Mouse (Mus musculus) heart, embryonic 12.5 days (tissue): ENCODE results near the gene Ank2. TPM values are rescaled to one million over a fixed set of nuclear protein-coding genes. Genes with fewer than 3 reads are reported as not detected.

Source experiments
- ATAC-seq: fragments of 200-750 bp; cut with Nextera tagmentation; 2 replicates; pipeline ENCODE4 v1.8.0; 2017; ENCODE audit warnings: moderate TSS enrichment, moderate library complexity; ENCODE audit not compliant: insufficient number of reproducible peaks, low FRiP score
- H3K27ac ChIP-seq: fragments of 300-500 bp; sonication (generic); 2 replicates; pipeline ENCODE4 v1.5.1; 2016; ENCODE audit warnings: mild to moderate bottlenecking, moderate library complexity; ENCODE audit not compliant: poor library complexity, severe bottlenecking
- H3K27me3 ChIP-seq: fragments of 300-500 bp; sonication (generic); replicated peaks from 2 replicates; pipeline ENCODE4 v1.6.1; 2016; ENCODE audit warnings: mild to moderate bottlenecking, moderate library complexity
- H3K36me3 ChIP-seq: fragments of 300-500 bp; sonication (generic); 2 replicates; pipeline ENCODE4 v1.6.1; 2016; ENCODE audit warnings: mild to moderate bottlenecking, moderate library complexity
- H3K4me1 ChIP-seq: fragments of 300-500 bp; sonication (generic); replicated peaks from 2 replicates; pipeline ENCODE4 v1.6.1; 2016; ENCODE audit warnings: mild to moderate bottlenecking
- H3K4me2 ChIP-seq: fragments of 300-500 bp; sonication (generic); 2 replicates; pipeline ENCODE4 v1.6.1; 2016; ENCODE audit warnings: mild to moderate bottlenecking, moderate library complexity
- H3K4me3 ChIP-seq: fragments of 300-500 bp; sonication (generic); 2 replicates; pipeline ENCODE4 v1.5.1; 2016; ENCODE audit warnings: mild to moderate bottlenecking
- H3K9ac ChIP-seq: fragments of 300-500 bp; sonication (generic); 2 replicates; pipeline ENCODE4 v1.6.1; 2016; ENCODE audit warnings: mild to moderate bottlenecking, moderate library complexity
- H3K9me3 ChIP-seq: fragments of 300-500 bp; sonication (generic); replicated peaks from 2 replicates; pipeline ENCODE4 v1.6.1; 2016; ENCODE audit warnings: mild to moderate bottlenecking, moderate library complexity
- WGBS: fragments of 180-500 bp; shearing (Covaris S2); methylation state at CpG from one replicate; pipeline ENCODE4 v1.1.7; 2016; 5-methylcytosine and 5-hydroxymethylcytosine counted together
- polyA plus RNA-seq: library from polyadenylated mRNA; unstranded; fragments of >200 nt; fragmentation: Nextera tagmentation; extraction: Ambion mirVana; gene quantifications from 2 replicates; pipeline ENCODE4 v1.2.1, GENCODE M21; 2016

Gene Ank2
- polyA plus RNA-seq, 1 experiment from 2014 or later, result 42.5 TPM

- Histone ChIP-seq H3K9ac (no peak overlapping the region), H3K27ac (no peak overlapping the region), H3K27me3 (no peaks in the 10 kb centered on the region), H3K4me1 (no peaks in the 10 kb centered on the region), H3K36me3 (peaks cover 27% of the 10 kb centered on the region), H3K9me3 (no peaks in the 10 kb centered on the region), H3K4me3 (no peak overlapping the region), H3K4me2 (no peak overlapping the region)
- no peak for ATAC-seq
- WGBS, result 82% methylated on average over 5 of the region's 5 CpGs
These were observed 558.7 kb downstream of the Ank2 start for GRCm38 (mm10) chr3:126940452-126940851.

GRCm38 (mm10) chr3:126931884-126932506, 567.2 kb downstream of the Ank2 start:
- Histone ChIP-seq H3K4me2 (no peak overlapping the region), H3K36me3 (peaks cover 35% of the 10 kb centered on the region), H3K4me1 (no peaks in the 10 kb centered on the region), H3K27me3 (no peaks in the 10 kb centered on the region), H3K27ac (no peak overlapping the region), H3K9ac (no peak overlapping the region), H3K9me3 (no peaks in the 10 kb centered on the region), H3K4me3 (no peak overlapping the region)
- WGBS, result 68% methylated on average over 4 of the region's 4 CpGs
- ATAC-seq, result no peak

- no peak overlapping the region for H3K4me2 ChIP-seq
- no peaks in the 10 kb centered on the region for H3K4me1 ChIP-seq
- no peaks in the 10 kb centered on the region for H3K27me3 ChIP-seq
- WGBS, result 67% methylated on average over 12 of the region's 12 CpGs
- ATAC-seq, result no peak
- H3K9ac ChIP-seq, result no peak overlapping the region
- H3K4me3 ChIP-seq, result no peak overlapping the region
- no peaks in the 10 kb centered on the region for H3K9me3 ChIP-seq
- peaks cover 14% of the 10 kb centered on the region for H3K36me3 ChIP-seq
- no peak overlapping the region for H3K27ac ChIP-seq
These were observed 575.4 kb downstream of the Ank2 start for GRCm38 (mm10) chr3:126923575-126924382.

DNA sequence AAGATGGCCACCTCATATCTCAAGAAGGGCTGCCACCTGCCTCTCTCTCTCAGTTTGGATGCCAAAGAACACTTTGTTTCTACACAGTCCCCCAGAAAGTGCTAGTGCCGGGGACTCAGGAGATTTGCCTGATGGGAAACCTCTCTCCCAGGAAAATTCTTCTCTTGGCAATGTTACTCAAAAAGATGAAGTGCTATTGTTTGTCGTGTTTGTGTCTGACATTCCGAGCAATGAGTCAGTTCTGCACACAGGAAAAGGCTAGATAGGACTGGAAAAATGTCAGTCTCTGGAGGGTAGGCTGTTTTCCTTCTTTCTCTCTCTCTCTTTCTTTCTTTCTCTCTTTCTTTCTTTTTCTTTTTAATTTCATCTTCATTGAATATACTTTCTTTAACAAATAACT, 577.2 kb downstream of the Ank2 start:
- Histone ChIP-seq H3K27me3 (no peaks in the 10 kb centered on the region), H3K4me1 (no peaks in the 10 kb centered on the region), H3K9ac (no peak overlapping the region), H3K4me3 (no peak overlapping the region), H3K27ac (no peak overlapping the region), H3K4me2 (no peak overlapping the region), H3K36me3 (0 out of 2 replicates have a peak, but pooled peaks cover 9% of the 10 kb centered on the region), H3K9me3 (no peaks in the 10 kb centered on the region)
- WGBS, result 55% methylated on average over 3 of the region's 3 CpGs
- ATAC-seq, result no peak

GRCm38 (mm10) chr3:126920296-126920695, 578.9 kb downstream of the Ank2 start:
- no peaks in the 10 kb centered on the region for H3K27me3 ChIP-seq
- H3K4me3 ChIP-seq, result no peak overlapping the region
- WGBS, result 72% methylated on average over 3 of the region's 3 CpGs
- H3K4me1 ChIP-seq, result no peaks in the 10 kb centered on the region
- 0 out of 2 replicates have a peak, but pooled peaks cover 9% of the 10 kb centered on the region for H3K36me3 ChIP-seq
- H3K9me3 ChIP-seq, result no peaks in the 10 kb centered on the region
- H3K27ac ChIP-seq, result no peak overlapping the region
- ATAC-seq, result no peak
- H3K9ac ChIP-seq, result no peak overlapping the region
- no peak overlapping the region for H3K4me2 ChIP-seq

DNA sequence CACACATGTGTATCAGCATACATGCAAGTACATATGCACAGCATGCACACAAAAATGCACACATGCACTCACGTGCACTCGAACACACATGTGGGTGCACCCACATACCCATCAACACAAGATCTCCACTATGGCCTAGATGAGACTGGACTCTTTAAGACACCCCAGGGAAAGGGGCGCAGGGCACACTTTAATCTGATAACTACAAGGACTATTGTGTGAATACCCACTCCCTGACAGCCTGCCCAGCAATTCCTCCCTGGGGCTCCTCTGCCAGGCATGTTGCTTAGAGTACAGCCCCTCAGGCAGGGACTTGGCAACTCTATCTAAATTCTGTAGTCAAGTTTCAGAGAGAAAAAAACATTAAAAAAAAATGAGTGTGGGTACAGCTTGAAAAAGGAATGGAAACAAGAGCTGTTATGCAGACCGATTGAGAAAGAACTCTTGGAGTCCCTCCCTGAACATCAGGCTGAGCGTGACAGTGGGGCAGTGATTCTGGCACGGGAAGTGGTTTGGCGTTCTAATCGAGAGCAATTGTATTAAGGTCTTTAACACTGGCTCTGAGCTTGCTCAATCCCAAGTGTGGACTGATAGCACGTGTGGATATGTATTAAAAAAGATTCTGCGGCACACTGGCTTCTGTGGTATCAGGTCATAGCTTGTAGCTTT, 580.2 kb downstream of the Ank2 start:
- H3K36me3 ChIP-seq, result 0 out of 2 replicates have a peak, but pooled peaks cover 9% of the 10 kb centered on the region
- no peaks in the 10 kb centered on the region for H3K9me3 ChIP-seq
- no peak for ATAC-seq
- 79% methylated on average over 10 of the region's 10 CpGs for WGBS
- no peak overlapping the region for H3K4me2 ChIP-seq
- no peak overlapping the region for H3K4me3 ChIP-seq
- H3K4me1 ChIP-seq, result no peaks in the 10 kb centered on the region
- no peak overlapping the region for H3K9ac ChIP-seq
- H3K27me3 ChIP-seq, result no peaks in the 10 kb centered on the region
- H3K27ac ChIP-seq, result no peak overlapping the region

DNA sequence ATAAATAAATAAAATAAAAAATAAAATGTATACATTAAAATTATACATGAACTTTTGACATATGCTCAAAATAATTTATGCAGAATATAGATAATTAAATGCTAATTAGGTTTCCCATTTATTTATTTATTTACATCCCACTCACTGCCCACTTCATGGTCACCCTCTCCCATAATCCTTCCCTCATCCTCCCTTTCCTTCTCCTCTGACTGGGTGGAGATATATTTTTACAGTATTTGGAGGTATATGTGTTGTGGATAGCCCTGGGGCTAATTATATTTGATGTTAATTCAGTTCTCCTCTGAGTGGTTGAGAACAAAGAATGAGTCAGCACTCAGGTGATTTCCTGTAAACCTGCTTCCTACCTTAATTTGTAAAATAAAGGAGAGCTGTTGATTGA, 582.8 kb downstream of the Ank2 start:
- Histone ChIP-seq H3K9me3 (no peaks in the 10 kb centered on the region), H3K9ac (no peak overlapping the region), H3K4me1 (no peaks in the 10 kb centered on the region), H3K27ac (no peak overlapping the region), H3K36me3 (no peaks in the 10 kb centered on the region), H3K27me3 (no peaks in the 10 kb centered on the region), H3K4me2 (no peak overlapping the region), H3K4me3 (no peak overlapping the region)
- no peak for ATAC-seq

DNA sequence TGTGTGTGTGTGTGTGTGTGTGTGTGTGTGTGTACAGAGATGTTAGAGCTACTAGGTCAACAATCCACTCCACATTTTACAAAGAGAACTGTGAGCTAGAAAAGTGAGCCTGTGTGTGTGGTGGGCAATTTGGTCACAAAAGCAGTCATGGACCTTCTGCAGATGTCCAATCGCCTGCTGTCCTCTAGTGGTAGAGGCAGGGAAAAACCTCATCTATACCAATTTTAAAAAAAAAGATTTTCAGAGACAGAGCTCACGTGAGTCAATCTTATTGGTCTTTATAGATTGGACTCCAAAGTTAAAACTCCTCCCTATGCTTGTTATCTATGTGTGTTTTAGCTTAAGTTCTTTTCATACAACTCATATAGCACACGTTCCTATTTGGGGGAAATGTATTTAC, 595.6 kb downstream of the Ank2 start:
- no peak for ATAC-seq

DNA sequence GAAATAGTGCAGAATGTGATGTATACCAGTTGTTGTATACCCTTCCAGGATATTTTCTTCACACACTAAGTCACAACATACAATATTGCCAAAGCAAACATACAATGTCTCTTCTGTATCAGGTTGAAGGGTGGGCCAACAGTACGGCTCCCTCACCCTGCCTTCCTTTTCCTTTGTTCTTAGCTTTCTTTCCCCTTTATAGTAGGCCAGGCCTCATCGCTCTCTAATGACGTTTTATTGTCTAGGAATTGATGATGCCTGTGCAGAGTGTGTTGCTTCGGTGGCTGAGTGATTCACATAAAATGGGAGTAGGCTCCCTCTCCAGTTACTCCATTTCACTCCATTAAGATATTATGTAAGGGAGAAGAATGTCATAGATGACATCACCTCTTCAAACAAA, 612.5 kb downstream of the Ank2 start:
- whole genome bisulfite sequencing, result 73% methylated on average over 4 of the region's 4 CpGs
- no peak for ATAC-seq
- H3K36me3 ChIP-seq, result no peaks in the 10 kb centered on the region
- no peak overlapping the region for H3K27ac ChIP-seq
- H3K9me3 ChIP-seq, result peaks cover 5% of the 10 kb centered on the region; the same call in 1 of the 2 replicates
- no peak overlapping the region for H3K4me3 ChIP-seq
- no peaks in the 10 kb centered on the region for H3K4me1 ChIP-seq
- H3K27me3 ChIP-seq, result no peaks in the 10 kb centered on the region
- H3K4me2 ChIP-seq, result no peak overlapping the region
- no peak overlapping the region for H3K9ac ChIP-seq

More for the DNA sequence above, 595.6 kb downstream of the Ank2 start:
- 11% methylated on average over 3 of the region's 3 CpGs for WGBS
- no peaks in the 10 kb centered on the region for H3K9me3 ChIP-seq
- no peaks in the 10 kb centered on the region for H3K4me1 ChIP-seq
- H3K27ac ChIP-seq, result no peak overlapping the region
- H3K9ac ChIP-seq, result no peak overlapping the region
- no peak overlapping the region for H3K4me2 ChIP-seq
- no peak overlapping the region for H3K4me3 ChIP-seq
- H3K27me3 ChIP-seq, result no peaks in the 10 kb centered on the region
- no peaks in the 10 kb centered on the region for H3K36me3 ChIP-seq

DNA sequence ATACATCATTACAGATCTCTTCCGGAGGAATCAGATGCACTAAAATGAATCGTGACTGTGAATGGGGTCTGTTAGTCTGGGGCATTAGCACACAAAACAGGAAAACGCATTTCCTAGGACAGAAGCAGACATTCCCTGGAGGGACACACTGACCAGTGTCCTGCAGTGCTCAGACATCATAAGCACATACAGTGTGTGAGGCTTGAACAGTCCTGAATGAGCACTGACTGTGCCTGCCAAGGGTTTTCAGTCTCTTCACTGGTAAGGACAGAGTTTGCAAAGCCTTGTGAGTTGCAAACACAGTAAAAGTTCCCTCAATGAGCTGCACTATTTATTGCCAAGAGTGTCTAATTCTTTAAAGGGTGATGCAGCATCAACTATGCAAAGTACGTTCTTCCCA, 613.1 kb downstream of the Ank2 start:
- ATAC-seq, result no peak
- no peaks in the 10 kb centered on the region for H3K27me3 ChIP-seq
- H3K4me2 ChIP-seq, result no peak overlapping the region
- H3K9ac ChIP-seq, result no peak overlapping the region
- H3K4me1 ChIP-seq, result no peaks in the 10 kb centered on the region
- 69% methylated on average over 4 of the region's 4 CpGs for WGBS
- H3K4me3 ChIP-seq, result no peak overlapping the region
- H3K27ac ChIP-seq, result no peak overlapping the region
- H3K36me3 ChIP-seq, result no peaks in the 10 kb centered on the region
- peaks cover 5% of the 10 kb centered on the region; the same call in 1 of the 2 replicates for H3K9me3 ChIP-seq

DNA sequence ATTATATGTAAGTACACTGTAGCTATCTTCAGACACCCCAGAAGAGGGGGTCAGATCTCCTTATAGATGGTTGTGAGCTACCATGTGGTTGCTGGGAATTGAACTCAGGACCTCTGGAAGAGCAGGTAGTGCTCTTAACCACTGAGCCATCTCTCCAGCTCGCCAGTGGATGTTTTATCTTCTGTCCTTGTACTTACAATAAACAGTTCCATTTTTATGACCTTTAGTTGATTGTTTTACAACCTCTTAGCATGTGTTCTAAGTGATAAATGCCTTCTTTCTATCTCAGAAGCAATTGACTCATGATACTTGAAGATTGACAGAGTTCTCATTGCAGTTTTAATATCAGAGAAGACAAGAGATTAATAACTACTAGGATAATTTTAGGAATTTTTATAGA, 620.9 kb downstream of the Ank2 start:
- ATAC-seq, result no peak
- Histone ChIP-seq H3K27ac (no peak overlapping the region), H3K4me1 (no peaks in the 10 kb centered on the region), H3K9me3 (peaks cover 5% of the 10 kb centered on the region; the same call in 1 of the 2 replicates), H3K36me3 (no peaks in the 10 kb centered on the region), H3K4me3 (no peak overlapping the region), H3K4me2 (no peak overlapping the region), H3K9ac (no peak overlapping the region), H3K27me3 (no peaks in the 10 kb centered on the region)
- 51% methylated on average over 1 of the region's 1 CpGs for WGBS
